Mouse (Mus musculus) inflammation-experienced regulatory T-cells, adult 16 weeks (primary cell): ENCODE measurements around the gene Kdelr2. TPM values are rescaled to one million over a fixed set of nuclear protein-coding genes. Genes with fewer than 3 reads are reported as not detected.

Source experiments
- polyA plus RNA-seq: library from polyadenylated mRNA; unstranded; fragments of 100-300 nt; shearing (Covaris generic); gene quantifications from one replicate; pipeline ENCODE4 v1.2.1, GENCODE M21; 2017

The Kdelr2 gene
- polyA plus RNA-seq, result 35.8 TPM

GRCm38 (mm10) chr5:143403221-143404147 lies at the start of gene Kdelr2:
Kdelr2 (plus strand) TSS chr5:143403838.

GRCm38 (mm10) chr5:143356686-143357388 lies 46.8 kb upstream of the Kdelr2 start, which contains the start of gene Grid2ip:
Grid2ip (plus strand) TSS chr5:143357338.

DNA sequence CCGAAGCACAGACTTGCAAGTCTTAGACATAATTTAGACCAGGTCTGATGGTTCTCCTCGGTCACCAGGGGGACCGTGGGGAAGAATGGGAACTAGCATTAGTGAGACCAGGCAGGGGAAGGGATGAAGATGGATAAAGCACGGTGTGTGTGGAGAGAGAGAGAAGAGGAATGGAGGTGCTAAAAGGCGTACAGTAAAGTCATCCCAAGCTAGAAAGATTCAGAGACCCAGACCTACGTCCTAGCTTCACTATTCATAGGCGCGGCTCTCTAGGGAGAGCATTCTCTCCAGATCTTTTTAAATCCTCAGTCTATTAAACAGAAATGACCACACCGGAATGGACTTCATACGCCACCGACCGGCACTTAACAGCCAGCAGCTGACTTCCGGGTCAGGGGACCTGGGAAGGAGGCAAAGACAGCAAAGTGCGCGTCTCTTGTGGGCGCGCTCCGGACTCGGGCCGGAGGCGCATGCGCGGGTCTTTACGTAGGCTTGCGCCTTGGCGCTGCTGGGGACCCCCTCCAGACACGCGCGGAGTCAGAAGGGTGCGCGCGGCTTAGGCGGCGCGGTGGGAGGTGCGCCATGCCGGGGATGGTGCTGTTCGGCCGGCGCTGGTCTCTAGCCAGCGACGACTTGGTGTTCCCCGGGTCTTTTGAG lies 60.6 kb downstream of the Kdelr2 start, which contains the start of gene Daglb:
Gene Daglb, plus strand, starts transcription at position 485 of the 657 bp plus-strand sequence.

Other genes starting within 250 kb of the Kdelr2 start
- 16.3 TPM for gene Rbak, start 223.1 kb upstream of the Kdelr2 start, polyA plus RNA-seq
- gene Spdye4b, start 222.8 kb upstream of the Kdelr2 start, polyA plus RNA-seq, result not detected
- gene Spdye4a, start 176.9 kb upstream of the Kdelr2 start, polyA plus RNA-seq, result not detected
- 13.1 TPM for gene Zfp12, start 168.7 kb upstream of the Kdelr2 start, polyA plus RNA-seq
- 0.13 TPM for gene Zfp316, start 133.8 kb upstream of the Kdelr2 start, polyA plus RNA-seq
- not detected for gene Zfp853, start 110.2 kb upstream of the Kdelr2 start, polyA plus RNA-seq
- 7.4 TPM for gene E130309D02Rik, start 88.5 kb upstream of the Kdelr2 start, polyA plus RNA-seq
- gene Zdhhc4, start 74.6 kb upstream of the Kdelr2 start, polyA plus RNA-seq, result 108 TPM
- gene Grid2ip, start 46.5 kb upstream of the Kdelr2 start, polyA plus RNA-seq, result not detected
- gene Daglb, start 60.7 kb downstream of the Kdelr2 start, polyA plus RNA-seq, result 19.8 TPM
- 22.1 TPM for gene Rac1, start 124.2 kb downstream of the Kdelr2 start, polyA plus RNA-seq
- 98.4 TPM for gene Cyth3, start 218.6 kb downstream of the Kdelr2 start, polyA plus RNA-seq